In the genomic region with DNA sequence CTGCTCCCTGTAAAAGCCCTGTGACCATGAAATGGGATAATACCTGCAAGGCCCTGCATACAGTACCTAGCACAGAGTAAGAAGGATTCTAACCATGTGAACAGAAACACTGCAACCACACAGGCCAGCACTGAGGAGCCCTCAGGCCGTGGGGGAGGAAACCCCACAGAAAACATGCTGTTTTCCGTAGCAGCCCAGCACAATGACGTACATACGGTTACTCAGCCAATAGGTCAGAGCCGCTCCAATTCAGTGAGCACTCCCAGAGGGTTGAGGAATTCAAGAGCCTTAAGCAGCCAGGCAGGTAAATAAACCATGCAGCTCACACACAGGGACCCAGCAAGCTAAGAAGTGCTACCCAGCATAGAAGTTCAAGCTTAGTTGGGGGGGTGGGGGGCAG, we compare ENCODE assay signal across 9 mouse cellular contexts. TPM values are rescaled to one million over a fixed set of nuclear protein-coding genes. Genes with fewer than 3 reads are reported as not detected.
DNase-seq lines count a peak whose midpoint lies in the region; ATAC-seq and TF ChIP-seq lines count a peak whose summit lies in the region.
"Had no signal": no experiment of that assay in that cellular context is flagged by ENCODE, and none has a peak within 500 bp of the region (broad histone marks: within the 10 kb centered on the region; RNA-seq: fewer than 3 reads in every experiment).

No protein-coding gene starts in this region.

- no peak for TF ChIP-seq CTCF in intestine, postnatal 0 days (IDR thresholded peaks at IDR 0.05; ENCODE audit: low read depth)

- H3K4me1 ChIP-seq in hindbrain, embryonic 10.5 days (replicated peaks), result peaks cover 80% of the 10 kb centered on the region
- peaks cover 14% of the 10 kb centered on the region; the same call in 1 of the 2 replicates for H3K4me1 ChIP-seq in hindbrain, embryonic 11.5 days (replicated peaks; ENCODE audit: control insufficient read depth, insufficient read depth, low read length)
- H3K4me1 ChIP-seq in intestine, postnatal 0 days (replicated peaks; ENCODE audit: control insufficient read depth, insufficient read depth, low read length), result peaks cover 42% of the 10 kb centered on the region

- peaks cover 20% of the 10 kb centered on the region for H3K27me3 ChIP-seq in hindbrain, embryonic 10.5 days (ENCODE audit: insufficient read depth, poor library complexity, severe bottlenecking)
- no peaks in the 10 kb centered on the region for H3K27me3 ChIP-seq in hindbrain, embryonic 11.5 days (ENCODE audit: control insufficient read depth, insufficient read depth, low read length)
- no peaks in the 10 kb centered on the region for H3K27me3 ChIP-seq in intestine, postnatal 0 days (replicated peaks; ENCODE audit: control insufficient read depth, insufficient read depth, low read length)

- H3K9ac ChIP-seq in hindbrain, embryonic 11.5 days (ENCODE audit: low read depth, low read length), result no peak overlapping the region
- H3K9ac ChIP-seq in intestine, postnatal 0 days (ENCODE audit: low read depth, low read length), result no peak overlapping the region

- DNase-seq in hindbrain, embryonic 10.5 days (ENCODE audit: low spot score), result no peak
- no peak for DNase-seq in hindbrain, embryonic 11.5 days (ENCODE audit: low spot score)
- peak; percentile 61 for DNase-seq in cerebellum, postnatal 25 days
- peak; percentile 74 for DNase-seq in lung, postnatal 36 days
- no peak for DNase-seq in spleen, adult 12 weeks (ENCODE audit: low spot score)
- no peak for DNase-seq in spleen, postnatal 36 days (ENCODE audit: low spot score in 2 of 2)
- no peak for DNase-seq in embryo, embryonic 10 days (ENCODE audit: low spot score)

- H3K27ac ChIP-seq in hindbrain, embryonic 10.5 days, result no peak overlapping the region
- H3K27ac ChIP-seq in hindbrain, embryonic 11.5 days (ENCODE audit: low read depth, low read length), result no peak overlapping the region
- 0 out of 2 replicates have a peak overlapping the region, but pooled peaks have one; percentile 41 for H3K27ac ChIP-seq in intestine, postnatal 0 days (ENCODE audit: low read depth, low read length)

- no peaks in the 10 kb centered on the region for H3K36me3 ChIP-seq in hindbrain, embryonic 10.5 days
- H3K36me3 ChIP-seq in hindbrain, embryonic 11.5 days (ENCODE audit: control insufficient read depth, insufficient read depth, low read length), result no peaks in the 10 kb centered on the region
- H3K36me3 ChIP-seq in intestine, postnatal 0 days (ENCODE audit: control insufficient read depth, insufficient read depth), result no peaks in the 10 kb centered on the region

- H3K4me3 ChIP-seq in hindbrain, embryonic 10.5 days, result peak overlapping the region; percentile 84; the same call in 1 of the 2 replicates
- H3K4me3 ChIP-seq in hindbrain, embryonic 11.5 days (ENCODE audit: low read depth, low read length), result no peak overlapping the region
- no peak overlapping the region for H3K4me3 ChIP-seq in intestine, postnatal 0 days (ENCODE audit: low read depth, low read length)

- no peak overlapping the region for H3K4me2 ChIP-seq in hindbrain, embryonic 11.5 days (replicated peaks; ENCODE audit: low read depth, low read length)
- peak overlapping the region; percentile 95; the same call in 1 of the 2 replicates for H3K4me2 ChIP-seq in intestine, postnatal 0 days (replicated peaks; ENCODE audit: low read depth)

- ATAC-seq in hindbrain, embryonic 11.5 days (ENCODE audit: low FRiP score), result no peak
- no peak for ATAC-seq in intestine, postnatal 0 days

- no peaks in the 10 kb centered on the region for H3K9me3 ChIP-seq in hindbrain, embryonic 10.5 days
- no peaks in the 10 kb centered on the region for H3K9me3 ChIP-seq in hindbrain, embryonic 11.5 days (ENCODE audit: control insufficient read depth, low read length)
- H3K9me3 ChIP-seq in intestine, postnatal 0 days (ENCODE audit: control insufficient read depth), result no peaks in the 10 kb centered on the region

- WGBS in hindbrain, embryonic 10.5 days, result 56% methylated on average over 5 of the region's 5 CpGs
- WGBS in hindbrain, embryonic 11.5 days, result 49% methylated on average over 5 of the region's 5 CpGs
- 59% methylated on average over 5 of the region's 5 CpGs for WGBS in intestine, postnatal 0 days

RNA-seq across cellular contexts. Expression of gene Elmo2, which starts 2.4 kb away (rescaled TPM):
- polyA plus RNA-seq in hindbrain, embryonic 10.5 days (2016; fragmentation: Nextera tagmentation; extraction: Ambion mirVana), result 90.0 and 94.6 TPM in 2 replicates
- polyA plus RNA-seq in hindbrain, embryonic 11.5 days (2014; fragmentation: Nextera tagmentation; extraction: Ambion mirVana), result 76.7 and 78.5 TPM in 2 replicates
- 62.2 and 63.6 TPM in 2 replicates for polyA plus RNA-seq in intestine, postnatal 0 days (2015; fragmentation: Nextera tagmentation; extraction: Ambion mirVana)

RNA-seq across cellular contexts. Expression of gene Slc35c2, which starts 36.3 kb away (rescaled TPM):
- polyA plus RNA-seq in hindbrain, embryonic 10.5 days (2016; fragmentation: Nextera tagmentation; extraction: Ambion mirVana), result 68.3 and 73.0 TPM in 2 replicates
- polyA plus RNA-seq in hindbrain, embryonic 11.5 days (2014; fragmentation: Nextera tagmentation; extraction: Ambion mirVana), result 45.8 and 51.0 TPM in 2 replicates
- 199 and 209 TPM in 2 replicates for polyA plus RNA-seq in intestine, postnatal 0 days (2015; fragmentation: Nextera tagmentation; extraction: Ambion mirVana)

RNA-seq across cellular contexts. Expression of gene Zfp663, which starts 44.6 kb away (rescaled TPM):
- polyA plus RNA-seq in hindbrain, embryonic 10.5 days (2016; fragmentation: Nextera tagmentation; extraction: Ambion mirVana), result 5.5 and 6.7 TPM in 2 replicates
- 7.0 and 7.6 TPM in 2 replicates for polyA plus RNA-seq in hindbrain, embryonic 11.5 days (2014; fragmentation: Nextera tagmentation; extraction: Ambion mirVana)
- polyA plus RNA-seq in intestine, postnatal 0 days (2015; fragmentation: Nextera tagmentation; extraction: Ambion mirVana), result 0.23 and 0.44 TPM in 2 replicates
- polyA plus RNA-seq: myocyte had no signal

Comparison
In these comparisons a context has a peak if more than half of its experiments do, and no peak if none do; other contexts are left out.
1. DNase-seq: peak in cerebellum, postnatal 25 days (2 of 2) and lung, postnatal 36 days (single experiment); none in hindbrain, embryonic 10.5 days (single experiment), hindbrain, embryonic 11.5 days (single experiment), spleen, adult 12 weeks (single experiment), spleen, postnatal 36 days (0 of 2) and embryo, embryonic 10 days (single experiment).